In genomic region chr13:59041013-59041764, GRCm38 (mm10) we compare ENCODE assay signal across 9 mouse cellular contexts.
A peak's percentile ranks its signal among the peaks of the same experiment; 100 is the strongest.
DNase-seq lines count a peak whose midpoint lies in the region; ATAC-seq and TF ChIP-seq lines count a peak whose summit lies in the region.
"Had no signal": no experiment of that assay in that cellular context is flagged by ENCODE, and none has a peak within 500 bp of the region (broad histone marks: within the 10 kb centered on the region; RNA-seq: fewer than 3 reads in every experiment).

No protein-coding gene starts in this region.

- no peaks in the 10 kb centered on the region for H3K27me3 ChIP-seq in cerebellum, adult 2 months (ENCODE audit: control insufficient read depth, insufficient read depth, low read length)
- 0 out of 2 replicates have a peak, but pooled peaks cover 5% of the 10 kb centered on the region for H3K27me3 ChIP-seq in hindbrain, embryonic 10.5 days (ENCODE audit: insufficient read depth, poor library complexity, severe bottlenecking)
- no peaks in the 10 kb centered on the region for H3K27me3 ChIP-seq in heart, embryonic 12.5 days (replicated peaks)

- ATAC-seq in erythroid progenitor cell, adult 5-6 weeks (replicated peaks; ENCODE audit: low FRiP score, poor library complexity, severe bottlenecking) = no peak
- no peak for ATAC-seq in heart, embryonic 12.5 days (ENCODE audit: insufficient number of reproducible peaks, low FRiP score)

- no peak for TF ChIP-seq POLR2A in cerebellum, adult 2 months (IDR thresholded peaks at IDR 0.05; ENCODE audit: borderline replicate concordance, insufficient read depth, low read length)

- DNase-seq in cerebellum, adult 2 months = peak; percentile 30 to 51
- no peak for DNase-seq in cerebellum, postnatal 36 days
- peak; percentile 85 for DNase-seq in hindbrain, embryonic 10.5 days (ENCODE audit: low spot score)
- peak; percentile 67 to 87 for DNase-seq in left cerebral cortex, postnatal 25 days (ENCODE audit: low spot score in 2 of 2)
- peak; percentile 75 for DNase-seq in right cerebral cortex, adult 18-20 months
- no peak for DNase-seq in testis, postnatal 10 days (ENCODE audit: low spot score)
- DNase-seq: kidney, adult 8-10 months had no signal

- intact Hi-C loops in left cerebral cortex, postnatal 25 days (cut with DNase I) = no loop called here

- TF ChIP-seq CTCF in cerebellum, adult 2 months (IDR thresholded peaks at IDR 0.05; ENCODE audit: borderline replicate concordance, insufficient read depth, low read depth, low read length) = no peak

- no peak overlapping the region for H3K27ac ChIP-seq in cerebellum, adult 2 months (ENCODE audit: insufficient read depth, low read length)
- H3K27ac ChIP-seq in hindbrain, embryonic 10.5 days = peak overlapping the region; percentile 87
- no peak overlapping the region for H3K27ac ChIP-seq in heart, embryonic 12.5 days (ENCODE audit: poor library complexity, severe bottlenecking)

- H3K4me3 ChIP-seq in cerebellum, adult 2 months (replicated peaks; ENCODE audit: insufficient read depth, low read depth, low read length) = no peak overlapping the region
- H3K4me3 ChIP-seq in hindbrain, embryonic 10.5 days = peak overlapping the region; percentile 16
- no peak overlapping the region for H3K4me3 ChIP-seq in heart, embryonic 12.5 days

- 53% methylated on average over 9 of the region's 9 CpGs for WGBS in cerebellum, adult 2 months
- WGBS in hindbrain, embryonic 10.5 days = 43% methylated on average over 9 of the region's 9 CpGs
- 73% methylated on average over 9 of the region's 9 CpGs for WGBS in heart, embryonic 12.5 days

- H3K9ac ChIP-seq in heart, embryonic 12.5 days = no peak overlapping the region

- H3K4me1 ChIP-seq in cerebellum, adult 2 months (ENCODE audit: control insufficient read depth, insufficient read depth, low read length) = 0 out of 2 replicates have a peak, but pooled peaks cover 2% of the 10 kb centered on the region
- peaks cover 38% of the 10 kb centered on the region for H3K4me1 ChIP-seq in hindbrain, embryonic 10.5 days (replicated peaks)
- no peaks in the 10 kb centered on the region for H3K4me1 ChIP-seq in heart, embryonic 12.5 days (replicated peaks)

- no peak overlapping the region for H3K4me2 ChIP-seq in heart, embryonic 12.5 days

- H3K9me3 ChIP-seq in hindbrain, embryonic 10.5 days = no peaks in the 10 kb centered on the region
- no peaks in the 10 kb centered on the region for H3K9me3 ChIP-seq in heart, embryonic 12.5 days (replicated peaks)

- H3K36me3 ChIP-seq in hindbrain, embryonic 10.5 days = no peaks in the 10 kb centered on the region
- no peaks in the 10 kb centered on the region for H3K36me3 ChIP-seq in heart, embryonic 12.5 days

Comparison
In these comparisons a context has a peak if more than half of its experiments do, and no peak if none do; other contexts are left out.
1. DNase-seq: peak in cerebellum, adult 2 months (2 of 2), hindbrain, embryonic 10.5 days (single experiment), left cerebral cortex, postnatal 25 days (2 of 2) and right cerebral cortex, adult 18-20 months (single experiment); none in cerebellum, postnatal 36 days (0 of 2) and testis, postnatal 10 days (single experiment).